Mouse (Mus musculus) intestine, postnatal 0 days (tissue): ENCODE results near the gene Acp6. TPM values are rescaled to one million over a fixed set of nuclear protein-coding genes. Genes with fewer than 3 reads are reported as not detected.
A peak's percentile ranks its signal among the peaks of the same experiment; 100 is the strongest.

Source experiments
- ATAC-seq: fragments of 200-750 bp; cut with Nextera tagmentation; 2 replicates; pipeline ENCODE4 v1.8.0; 2017; ENCODE audit warnings: mild to moderate bottlenecking, moderate TSS enrichment, moderate library complexity
- H3K27ac ChIP-seq: fragments of 300-500 bp; sonication (generic); 2 replicates; pipeline ENCODE4 v1.5.1; 2014; ENCODE audit warnings: mild to moderate bottlenecking, low read depth, low read length, moderate library complexity
- H3K27me3 ChIP-seq: fragments of 300-500 bp; sonication (generic); replicated peaks from 2 replicates; pipeline ENCODE4 v1.6.1; 2014; ENCODE audit warnings: low read length, mixed read lengths; ENCODE audit not compliant: control insufficient read depth, insufficient read depth
- H3K36me3 ChIP-seq: fragments of 300-500 bp; sonication (generic); 2 replicates; pipeline ENCODE4 v1.6.1; 2014; ENCODE audit warnings: mild to moderate bottlenecking, moderate library complexity; ENCODE audit not compliant: control insufficient read depth, insufficient read depth
- H3K4me1 ChIP-seq: fragments of 300-500 bp; sonication (generic); replicated peaks from 2 replicates; pipeline ENCODE4 v1.6.1; 2014; ENCODE audit warnings: antibody characterized with exemption, low read length, mixed read lengths; ENCODE audit not compliant: control insufficient read depth, insufficient read depth
- H3K4me2 ChIP-seq: fragments of 300-500 bp; sonication (generic); replicated peaks from 2 replicates; pipeline ENCODE4 v1.6.1; 2014; ENCODE audit warnings: low read depth, mild to moderate bottlenecking, moderate library complexity
- H3K4me3 ChIP-seq: fragments of 300-500 bp; sonication (generic); 2 replicates; pipeline ENCODE4 v1.5.1; 2014; ENCODE audit warnings: low read depth, low read length
- H3K9ac ChIP-seq: fragments of 300-500 bp; sonication (generic); 2 replicates; pipeline ENCODE4 v1.6.1; 2014; ENCODE audit warnings: mild to moderate bottlenecking, low read depth, low read length
- H3K9me3 ChIP-seq: fragments of 300-500 bp; sonication (generic); 2 replicates; pipeline ENCODE4 v1.6.1; 2016; ENCODE audit warnings: mixed run types; ENCODE audit not compliant: control insufficient read depth
- CTCF ChIP-seq: sonication (generic); IDR thresholded peaks from 2 replicates; pipeline ENCODE4 v1.5.1; 2016; ENCODE audit warnings: low read depth, mild to moderate bottlenecking, control low read depth, antibody characterized with exemption, moderate library complexity
- WGBS: fragments of 180-500 bp; shearing (Covaris S2); extraction: QIAGEN DNeasy Blood & Tissue Kit; methylation state at CpG from one replicate; pipeline ENCODE4 v1.1.7; 2014; 5-methylcytosine and 5-hydroxymethylcytosine counted together
- polyA plus RNA-seq: library from polyadenylated mRNA; unstranded; fragments of >200 nt; fragmentation: Nextera tagmentation; extraction: Ambion mirVana; gene quantifications from 2 replicates; pipeline ENCODE4 v1.2.1, GENCODE M21; 2015

The Acp6 gene
- polyA plus RNA-seq, 1 experiment from 2014 or later, result 33.1 TPM

- WGBS, result 65% methylated on average over 6 of the region's 6 CpGs
- H3K4me3 ChIP-seq, result no peak overlapping the region
- H3K4me2 ChIP-seq, result no peak overlapping the region
- H3K9me3 ChIP-seq, result no peaks in the 10 kb centered on the region
- H3K27me3 ChIP-seq, result no peaks in the 10 kb centered on the region
- H3K36me3 ChIP-seq, result peaks cover 15% of the 10 kb centered on the region
- no peak for ATAC-seq
- no peak overlapping the region for H3K27ac ChIP-seq
- no peak for TF ChIP-seq CTCF
- H3K9ac ChIP-seq, result no peak overlapping the region
- H3K4me1 ChIP-seq, result no peaks in the 10 kb centered on the region
Measured at GRCm38 (mm10) chr3:97178885-97179284, 20.3 kb downstream of the Acp6 start.

GRCm38 (mm10) chr3:97180527-97180926 lies 21.9 kb downstream of the Acp6 start:
- no peak for TF ChIP-seq CTCF
- no peak overlapping the region for H3K4me3 ChIP-seq
- H3K9ac ChIP-seq, result no peak overlapping the region
- no peaks in the 10 kb centered on the region for H3K9me3 ChIP-seq
- H3K27me3 ChIP-seq, result no peaks in the 10 kb centered on the region
- 55% methylated on average over 6 of the region's 6 CpGs for WGBS
- no peak for ATAC-seq
- no peak overlapping the region for H3K27ac ChIP-seq
- no peak overlapping the region for H3K4me2 ChIP-seq
- H3K4me1 ChIP-seq, result no peaks in the 10 kb centered on the region
- peaks cover 4% of the 10 kb centered on the region; the same call in 1 of the 2 replicates for H3K36me3 ChIP-seq

- Histone ChIP-seq H3K4me2 (no peak overlapping the region), H3K9me3 (no peaks in the 10 kb centered on the region), H3K9ac (no peak overlapping the region), H3K4me3 (no peak overlapping the region), H3K4me1 (no peaks in the 10 kb centered on the region), H3K27ac (no peak overlapping the region), H3K36me3 (no peaks in the 10 kb centered on the region), H3K27me3 (no peaks in the 10 kb centered on the region)
- WGBS, result 46% methylated on average over 3 of the region's 3 CpGs
- peak; percentile 75 for TF ChIP-seq CTCF
- ATAC-seq, result no peak
Measured at GRCm38 (mm10) chr3:97183810-97184209, 25.2 kb downstream of the Acp6 start.

GRCm38 (mm10) chr3:97185098-97185860 lies 26.7 kb downstream of the Acp6 start:
- Histone ChIP-seq H3K27ac (no peak overlapping the region), H3K4me1 (no peaks in the 10 kb centered on the region), H3K36me3 (no peaks in the 10 kb centered on the region), H3K27me3 (no peaks in the 10 kb centered on the region), H3K4me3 (no peak overlapping the region), H3K9me3 (no peaks in the 10 kb centered on the region), H3K9ac (no peak overlapping the region), H3K4me2 (no peak overlapping the region)
- peak; percentile 96 for TF ChIP-seq CTCF
- 0 out of 2 replicates have a peak, but pooled peaks have one; percentile 28 for ATAC-seq
- 27% methylated on average over 10 of the region's 10 CpGs for WGBS

GRCm38 (mm10) chr3:97196571-97196970 lies 38.0 kb downstream of the Acp6 start:
- no peak for ATAC-seq
- WGBS, result 85% methylated on average over 8 of the region's 8 CpGs
- TF ChIP-seq CTCF, result no peak
- Histone ChIP-seq H3K9ac (no peak overlapping the region), H3K4me2 (peak overlapping the region; percentile 13; the same call in 1 of the 2 replicates), H3K4me1 (0 out of 2 replicates have a peak, but pooled peaks cover 5% of the 10 kb centered on the region), H3K4me3 (no peak overlapping the region), H3K9me3 (no peaks in the 10 kb centered on the region), H3K36me3 (no peaks in the 10 kb centered on the region), H3K27me3 (no peaks in the 10 kb centered on the region), H3K27ac (no peak overlapping the region)

GRCm38 (mm10) chr3:97199261-97199660 lies 40.7 kb downstream of the Acp6 start:
- no peaks in the 10 kb centered on the region for H3K9me3 ChIP-seq
- no peak for TF ChIP-seq CTCF
- WGBS, result 31% methylated on average over 4 of the region's 4 CpGs

More at GRCm38 (mm10) chr3:97199261-97199660, 40.7 kb downstream of the Acp6 start:
- Histone ChIP-seq H3K36me3 (0 out of 2 replicates have a peak, but pooled peaks cover 10% of the 10 kb centered on the region), H3K27ac (no peak overlapping the region), H3K9ac (no peak overlapping the region), H3K4me3 (no peak overlapping the region), H3K4me2 (no peak overlapping the region), H3K27me3 (no peaks in the 10 kb centered on the region), H3K4me1 (0 out of 2 replicates have a peak, but pooled peaks cover 5% of the 10 kb centered on the region)
- ATAC-seq, result no peak
